Mouse (Mus musculus) midbrain, embryonic 11.5 days (tissue): Measurements from ENCODE around the gene Adam12. TPM values are rescaled to one million over a fixed set of nuclear protein-coding genes. Genes with fewer than 3 reads are reported as not detected.

ENCODE experiments used
- ATAC-seq: fragments of 200-750 bp; cut with Nextera tagmentation; 2 replicates; pipeline ENCODE4 v1.8.0; 2017; ENCODE audit warnings: moderate TSS enrichment, moderate library complexity; ENCODE audit not compliant: low FRiP score
- DNase-seq: peaks from one replicate; pipeline ENCODE4 v3.0.0; 2015; ENCODE audit warnings: low spot score; ENCODE audit errors: missing footprints
- H3K27ac ChIP-seq: fragments of 300-500 bp; sonication (generic); 2 replicates; pipeline ENCODE4 v1.5.1; 2014; ENCODE audit warnings: low read depth, low read length
- H3K27me3 ChIP-seq: fragments of 300-500 bp; sonication (generic); 2 replicates; pipeline ENCODE4 v1.6.1; 2014; ENCODE audit warnings: mild to moderate bottlenecking, low read length, moderate library complexity, mixed read lengths; ENCODE audit not compliant: control insufficient read depth, insufficient read depth
- H3K36me3 ChIP-seq: fragments of 300-500 bp; sonication (generic); 2 replicates; pipeline ENCODE4 v1.6.1; 2014; ENCODE audit warnings: mild to moderate bottlenecking, low read length, moderate library complexity, mixed read lengths; ENCODE audit not compliant: control insufficient read depth, insufficient read depth
- H3K4me1 ChIP-seq: fragments of 300-500 bp; sonication (generic); 2 replicates; pipeline ENCODE4 v1.6.1; 2014; ENCODE audit warnings: low read length; ENCODE audit not compliant: control insufficient read depth, insufficient read depth
- H3K4me2 ChIP-seq: fragments of 300-500 bp; sonication (generic); 2 replicates; pipeline ENCODE4 v1.6.1; 2014; ENCODE audit warnings: mild to moderate bottlenecking, moderate library complexity
- H3K4me3 ChIP-seq: fragments of 300-500 bp; sonication (generic); 2 replicates; pipeline ENCODE4 v1.5.1; 2014; ENCODE audit warnings: low read depth, low read length
- H3K9ac ChIP-seq: fragments of 300-500 bp; sonication (generic); 2 replicates; pipeline ENCODE4 v1.6.1; 2014; ENCODE audit warnings: low read length
- H3K9me3 ChIP-seq: fragments of 300-500 bp; sonication (generic); 2 replicates; pipeline ENCODE4 v1.6.1; 2016; ENCODE audit warnings: low read length; ENCODE audit not compliant: control insufficient read depth
- WGBS: fragments of 180-500 bp; shearing (Covaris S2); extraction: QIAGEN DNeasy Blood & Tissue Kit; methylation state at CpG from one replicate; pipeline ENCODE4 v1.1.7; 2014; 5-methylcytosine and 5-hydroxymethylcytosine counted together
- polyA plus RNA-seq: library from polyadenylated mRNA; unstranded; fragments of >200 nt; fragmentation: Nextera tagmentation; extraction: Ambion mirVana; gene quantifications from 2 replicates; pipeline ENCODE4 v1.2.1, GENCODE M21; 2014

Gene Adam12
- polyA plus RNA-seq, 1 experiment from 2014 or later: 1.5 TPM

GRCm38 (mm10) chr7:134028281-134028830, 203.6 kb downstream of the Adam12 start:
- no peaks in the 10 kb centered on the region for H3K36me3 ChIP-seq
- 83% methylated on average over 7 of the region's 7 CpGs for WGBS
- H3K4me2 ChIP-seq: no peak overlapping the region
- H3K9me3 ChIP-seq: no peaks in the 10 kb centered on the region
- H3K9ac ChIP-seq: no peak overlapping the region
- ATAC-seq (no peak), DNase-seq (no peak)
- H3K27ac ChIP-seq: no peak overlapping the region
- peaks cover 17% of the 10 kb centered on the region for H3K4me1 ChIP-seq
- H3K4me3 ChIP-seq: no peak overlapping the region
- no peaks in the 10 kb centered on the region for H3K27me3 ChIP-seq

DNA sequence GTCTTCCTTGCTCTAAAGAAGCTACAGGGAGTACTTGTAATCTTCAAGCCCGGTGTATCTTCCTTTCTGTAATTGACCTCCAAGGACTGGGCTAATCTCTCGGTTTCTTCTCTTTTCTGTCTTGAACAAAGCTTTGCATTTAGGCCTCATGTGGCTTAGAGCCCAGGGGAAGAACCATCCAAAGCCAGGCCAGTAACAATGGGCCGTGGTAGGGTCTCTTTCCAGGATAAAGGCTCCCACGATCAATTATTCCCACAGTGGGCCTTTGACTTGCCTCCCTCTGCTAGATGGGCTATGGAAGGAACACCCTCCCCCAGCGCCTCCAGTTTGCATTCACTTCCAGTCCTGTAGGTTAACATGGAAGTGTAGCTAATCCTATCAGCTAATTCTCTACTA, 204.9 kb downstream of the Adam12 start:
- H3K9ac ChIP-seq: 0 out of 2 replicates have a peak overlapping the region, but pooled peaks have one; percentile 10
- DNase-seq (peak; percentile 88), ATAC-seq (peak; percentile 73)
- no peak overlapping the region for H3K4me2 ChIP-seq
- no peaks in the 10 kb centered on the region for H3K27me3 ChIP-seq
- no peak overlapping the region for H3K4me3 ChIP-seq
- no peak overlapping the region for H3K27ac ChIP-seq
- H3K9me3 ChIP-seq: no peaks in the 10 kb centered on the region
- no peaks in the 10 kb centered on the region for H3K36me3 ChIP-seq
- peaks cover 17% of the 10 kb centered on the region for H3K4me1 ChIP-seq
- WGBS: 19% methylated on average over 5 of the region's 5 CpGs

GRCm38 (mm10) chr7:134026200-134027019, 205.5 kb downstream of the Adam12 start:
- Histone ChIP-seq H3K4me3 (no peak overlapping the region), H3K36me3 (no peaks in the 10 kb centered on the region), H3K4me1 (peaks cover 17% of the 10 kb centered on the region), H3K27ac (no peak overlapping the region), H3K27me3 (no peaks in the 10 kb centered on the region), H3K9me3 (no peaks in the 10 kb centered on the region), H3K4me2 (no peak overlapping the region), H3K9ac (peak overlapping the region; percentile 10; the same call in 1 of the 2 replicates)
- WGBS: 49% methylated on average over 16 of the region's 16 CpGs
- ATAC-seq: 0 out of 2 replicates have a peak, but pooled peaks have one; percentile 11
- DNase-seq: no peak

- no peak overlapping the region for H3K4me3 ChIP-seq
- 74% methylated on average over 2 of the region's 2 CpGs for WGBS
- no peak overlapping the region for H3K9ac ChIP-seq
- no peaks in the 10 kb centered on the region for H3K27me3 ChIP-seq
- no peak for ATAC-seq
- DNase-seq: no peak
- no peak overlapping the region for H3K4me2 ChIP-seq
- H3K4me1 ChIP-seq: peaks cover 12% of the 10 kb centered on the region
- H3K36me3 ChIP-seq: no peaks in the 10 kb centered on the region
- H3K27ac ChIP-seq: no peak overlapping the region
- H3K9me3 ChIP-seq: no peaks in the 10 kb centered on the region
Measured at GRCm38 (mm10) chr7:134022157-134022885, 209.6 kb downstream of the Adam12 start.

GRCm38 (mm10) chr7:134015226-134015625, 216.7 kb downstream of the Adam12 start:
- peaks cover 3% of the 10 kb centered on the region; the same call in 1 of the 2 replicates for H3K4me1 ChIP-seq
- no peaks in the 10 kb centered on the region for H3K9me3 ChIP-seq
- no peaks in the 10 kb centered on the region for H3K36me3 ChIP-seq
- DNase-seq (no peak), ATAC-seq (no peak)
- H3K4me3 ChIP-seq: no peak overlapping the region
- H3K4me2 ChIP-seq: no peak overlapping the region
- H3K27me3 ChIP-seq: no peaks in the 10 kb centered on the region
- no peak overlapping the region for H3K27ac ChIP-seq
- 67% methylated on average over 4 of the region's 4 CpGs for WGBS
- H3K9ac ChIP-seq: no peak overlapping the region

GRCm38 (mm10) chr7:134014733-134015132, 217.2 kb downstream of the Adam12 start:
- H3K27ac ChIP-seq: no peak overlapping the region
- H3K4me3 ChIP-seq: no peak overlapping the region
- ATAC-seq (no peak), DNase-seq (no peak)
- H3K4me2 ChIP-seq: no peak overlapping the region
- peaks cover 3% of the 10 kb centered on the region; the same call in 1 of the 2 replicates for H3K4me1 ChIP-seq
- H3K9ac ChIP-seq: no peak overlapping the region
- no peaks in the 10 kb centered on the region for H3K27me3 ChIP-seq
- no peaks in the 10 kb centered on the region for H3K9me3 ChIP-seq
- WGBS: 40% methylated on average over 7 of the region's 7 CpGs
- no peaks in the 10 kb centered on the region for H3K36me3 ChIP-seq

DNA sequence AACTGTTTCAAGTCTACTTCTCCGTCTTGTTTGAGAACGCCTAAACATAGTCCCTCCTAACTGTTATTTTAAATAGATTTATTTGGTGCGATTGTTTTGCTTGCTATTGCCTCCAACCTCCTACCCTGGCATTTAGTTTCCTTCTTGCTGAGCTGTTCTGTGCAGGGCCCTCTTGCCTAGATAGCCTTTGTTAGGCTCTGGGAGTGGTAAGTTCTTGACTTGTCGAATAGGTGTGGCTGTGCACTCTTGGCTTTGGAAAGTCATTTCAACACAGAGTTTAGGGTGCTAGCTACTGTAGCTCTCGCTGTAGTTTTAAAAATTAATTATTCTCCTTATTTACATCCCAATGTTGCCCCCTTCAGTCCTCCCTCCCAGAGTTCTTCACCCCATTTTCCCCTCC, 222.8 kb downstream of the Adam12 start:
- no peak overlapping the region for H3K9ac ChIP-seq
- H3K9me3 ChIP-seq: no peaks in the 10 kb centered on the region
- DNase-seq: no peak
- no peak for ATAC-seq
- H3K36me3 ChIP-seq: no peaks in the 10 kb centered on the region
- 92% methylated on average over 5 of the region's 5 CpGs for WGBS
- H3K27me3 ChIP-seq: no peaks in the 10 kb centered on the region
- no peak overlapping the region for H3K4me3 ChIP-seq
- 0 out of 2 replicates have a peak, but pooled peaks cover 2% of the 10 kb centered on the region for H3K4me1 ChIP-seq
- no peak overlapping the region for H3K4me2 ChIP-seq
- H3K27ac ChIP-seq: no peak overlapping the region

- no peak overlapping the region for H3K27ac ChIP-seq
- H3K9me3 ChIP-seq: no peaks in the 10 kb centered on the region
- H3K36me3 ChIP-seq: no peaks in the 10 kb centered on the region
- H3K4me1 ChIP-seq: 0 out of 2 replicates have a peak, but pooled peaks cover 2% of the 10 kb centered on the region
- H3K27me3 ChIP-seq: no peaks in the 10 kb centered on the region
- DNase-seq (no peak), ATAC-seq (no peak)
- no peak overlapping the region for H3K4me3 ChIP-seq
- H3K4me2 ChIP-seq: no peak overlapping the region
- H3K9ac ChIP-seq: no peak overlapping the region
- 72% methylated on average over 3 of the region's 3 CpGs for WGBS
Measured at GRCm38 (mm10) chr7:134007942-134008361, 224.0 kb downstream of the Adam12 start.

- DNase-seq (no peak), ATAC-seq (no peak)
- Histone ChIP-seq H3K9me3 (no peaks in the 10 kb centered on the region), H3K9ac (no peak overlapping the region), H3K4me1 (no peaks in the 10 kb centered on the region), H3K4me3 (no peak overlapping the region), H3K27ac (no peak overlapping the region), H3K4me2 (no peak overlapping the region), H3K27me3 (no peaks in the 10 kb centered on the region), H3K36me3 (no peaks in the 10 kb centered on the region)
- WGBS: 93% methylated on average over 4 of the region's 4 CpGs
Measured at GRCm38 (mm10) chr7:134001581-134001980, 230.4 kb downstream of the Adam12 start.
